Mouse (Mus musculus) adipocyte (in vitro differentiated cells): ENCODE data around the gene Psme3.

Experiments used
- DNase-seq: peaks from one replicate; pipeline ENCODE4 v3.0.0-alpha.2; 2016; ENCODE audit warnings: low spot score

Gene Psme3

DNA sequence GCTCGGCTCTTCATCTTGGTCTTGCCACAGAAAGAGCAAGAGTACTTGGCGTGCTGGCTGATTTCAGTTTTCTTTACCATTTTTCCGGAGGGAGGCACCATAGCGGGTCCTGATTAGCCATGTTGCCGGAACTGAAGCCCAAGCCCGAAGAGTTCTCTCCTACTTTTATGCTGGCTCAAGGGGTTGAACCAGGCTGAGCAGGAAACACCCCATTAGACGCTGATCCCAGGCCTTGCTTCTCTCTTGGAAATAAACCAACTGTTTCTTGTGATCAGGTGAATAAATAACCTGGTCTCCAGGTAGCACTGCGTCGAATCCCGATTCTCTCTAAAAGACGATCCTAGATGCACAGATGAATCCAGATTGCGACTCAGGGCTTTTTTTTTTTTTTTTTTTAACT is 37.4 kb downstream of the Psme3 start:
- no peak for DNase-seq

DNA sequence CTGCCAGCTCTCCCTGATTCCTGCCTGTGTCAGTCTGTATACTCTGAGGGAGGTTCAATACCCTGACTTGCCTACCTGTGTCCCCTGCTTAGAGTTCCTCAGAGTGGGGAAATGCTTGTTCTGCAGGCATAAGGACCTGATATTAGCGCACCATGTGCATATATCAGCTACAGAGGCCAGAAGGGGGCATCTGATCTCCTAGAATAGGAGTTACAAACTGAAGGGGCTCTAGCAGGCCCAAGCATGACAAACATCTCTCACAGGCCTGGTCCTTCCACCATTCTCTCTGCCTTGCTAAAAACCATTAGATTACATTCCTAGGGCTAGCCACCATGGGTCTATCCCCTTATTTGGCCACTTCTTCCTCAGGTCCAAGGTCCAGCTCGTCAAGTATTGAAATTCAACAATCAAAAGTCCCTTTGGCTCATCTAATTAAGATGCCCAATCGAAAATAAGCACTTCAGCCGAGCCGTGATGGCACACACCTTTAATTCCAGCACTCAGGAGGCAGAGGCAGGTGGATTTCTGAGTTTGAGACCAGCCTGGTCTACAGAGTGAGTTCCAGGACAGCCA is 38.5 kb downstream of the Psme3 start:
- DNase-seq = no peak

DNA sequence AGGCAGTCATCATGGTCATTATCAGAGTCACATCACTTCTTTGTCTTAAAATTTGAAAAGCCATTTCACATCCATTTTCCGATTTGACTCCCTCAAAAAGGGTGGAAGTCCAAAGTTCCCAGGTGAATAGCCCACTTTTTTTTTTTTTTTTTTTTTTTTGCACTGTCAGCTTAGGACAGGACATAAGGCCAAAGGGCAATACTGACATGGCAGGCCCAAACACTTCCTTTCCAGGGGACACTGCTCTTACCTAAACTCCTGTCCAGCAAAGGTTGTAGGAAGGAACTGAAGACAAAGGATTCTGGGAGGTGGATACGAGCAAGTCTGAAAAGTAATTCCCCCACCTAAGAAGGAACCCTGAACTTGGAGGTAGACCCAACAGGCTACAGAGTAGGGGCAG is 39.9 kb downstream of the Psme3 start:
- DNase-seq = no peak

DNA sequence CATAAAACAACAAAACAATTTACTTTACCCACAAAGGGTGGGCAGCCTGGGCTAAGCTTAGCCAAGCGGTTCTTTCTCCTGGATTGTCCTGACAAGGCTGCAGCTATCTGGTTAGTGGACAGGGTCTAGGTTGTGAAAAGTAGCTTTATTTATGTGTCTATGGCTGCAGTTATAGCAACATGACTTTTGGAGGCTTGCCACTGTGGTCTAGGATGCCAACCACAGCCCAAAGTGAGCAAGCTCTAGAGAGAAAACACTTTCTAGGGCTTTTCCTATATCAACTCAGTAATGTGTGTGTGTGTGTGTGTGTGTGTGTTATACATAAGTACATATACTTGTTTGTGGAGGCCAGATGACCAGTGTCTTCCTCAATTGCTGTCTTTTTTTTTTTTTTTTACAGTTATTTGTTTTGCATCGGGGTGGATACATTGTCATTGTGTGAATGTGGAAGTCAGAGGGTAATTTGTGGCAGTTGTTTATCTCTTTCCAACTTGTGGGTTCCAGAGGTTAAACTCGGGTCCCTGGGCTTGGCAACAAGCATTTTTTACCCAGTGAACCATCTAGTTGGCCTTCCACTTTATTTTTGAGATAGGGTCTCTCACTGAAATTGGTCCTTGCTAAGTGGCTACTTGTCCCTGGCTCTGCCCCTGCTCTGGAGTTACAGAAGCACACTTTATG is 41.6 kb downstream of the Psme3 start:
- peak; percentile 86 for DNase-seq

DNA sequence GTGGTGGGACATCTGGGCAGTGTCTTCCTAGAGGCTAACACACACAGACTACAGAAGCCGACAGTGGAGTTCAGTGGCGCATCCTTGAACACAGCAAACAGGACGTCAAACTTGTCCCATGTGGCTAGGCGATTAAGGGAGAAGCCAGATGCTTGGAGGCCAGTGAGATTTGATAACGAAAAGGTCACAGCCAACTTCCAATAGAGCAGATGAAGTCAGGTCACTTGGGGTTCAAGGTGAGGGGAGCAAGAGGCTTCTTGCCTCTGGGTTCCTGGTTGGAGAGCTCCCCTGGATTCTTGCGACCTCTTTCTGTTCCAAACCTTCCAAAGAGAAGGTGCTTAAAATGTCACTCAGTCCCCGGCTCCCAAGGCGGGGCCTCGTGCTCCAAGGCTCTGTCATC is 43.8 kb downstream of the Psme3 start:
- no peak for DNase-seq

DNA sequence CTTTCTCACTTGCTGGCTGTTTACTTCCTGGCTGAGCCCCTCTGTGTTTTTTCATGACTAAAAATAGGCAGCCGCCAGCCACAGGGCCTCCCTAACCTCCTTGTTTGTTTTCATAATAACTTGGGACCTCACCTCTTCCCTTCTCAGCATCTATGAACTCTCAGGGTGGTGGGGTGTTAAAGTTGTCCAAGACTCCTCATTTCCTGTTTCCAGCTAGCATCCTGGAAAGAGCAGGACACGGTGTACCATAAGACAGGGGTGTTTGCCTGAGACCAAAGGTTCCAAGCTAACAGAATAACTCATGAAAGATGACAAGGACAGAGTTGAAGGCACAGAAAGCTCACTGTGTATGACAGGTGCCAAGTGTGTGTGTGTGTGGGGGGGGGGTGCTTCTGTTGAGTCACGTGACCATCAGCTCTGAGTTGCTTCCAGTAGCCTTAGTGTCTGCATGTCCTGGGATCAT is 44.7 kb downstream of the Psme3 start:
- peak; percentile 85 for DNase-seq

DNA sequence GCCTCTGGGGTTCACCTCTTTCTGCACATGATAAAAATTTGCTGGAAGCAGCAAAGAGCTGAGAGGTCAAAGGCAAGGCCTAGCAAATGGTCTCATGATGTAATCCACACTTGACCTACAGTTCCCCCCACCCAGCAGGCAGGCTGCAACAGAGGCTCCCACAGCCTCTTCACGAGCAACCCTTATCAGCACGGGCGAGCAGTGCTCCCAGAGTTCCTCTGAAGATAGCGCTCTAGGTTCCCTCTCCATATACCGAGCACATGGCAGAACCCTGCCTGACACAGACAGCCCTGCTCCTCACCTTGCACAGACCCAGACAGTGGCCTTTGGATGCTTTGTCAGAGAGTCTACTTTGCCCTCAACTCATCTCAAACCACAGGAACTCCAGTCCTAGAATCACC is 48.5 kb downstream of the Psme3 start:
- DNase-seq = peak; percentile 66

DNA sequence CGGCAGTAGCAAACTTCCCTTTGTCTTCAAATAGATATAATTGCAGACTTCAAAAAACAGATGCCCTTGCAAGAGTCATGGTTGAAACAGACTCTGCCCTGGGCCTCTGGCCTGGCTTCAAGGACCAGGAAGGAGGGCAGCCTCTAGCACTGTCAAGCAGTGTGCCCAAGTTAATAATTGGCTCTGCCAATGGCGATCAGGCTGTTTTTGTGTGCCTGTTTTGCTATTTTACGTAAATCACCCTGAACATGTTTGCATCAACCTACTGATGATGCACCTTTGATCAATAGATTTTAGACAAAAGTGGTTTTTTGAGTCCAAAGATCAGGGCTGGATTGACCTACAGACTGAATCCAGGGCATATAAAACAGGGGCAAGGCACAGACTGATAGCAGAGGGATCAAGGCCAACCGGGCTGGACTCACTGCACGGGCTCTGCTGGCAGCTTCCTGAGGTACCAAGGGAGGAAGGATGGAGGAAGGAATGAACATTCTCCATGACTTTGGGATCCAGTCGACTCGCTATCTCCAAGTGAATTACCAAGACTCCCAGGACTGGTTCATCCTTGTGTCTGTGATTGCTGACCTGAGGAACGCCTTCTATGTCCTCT is 51.4 kb downstream of the Psme3 start, which contains the start of gene G6pc:
G6pc (plus strand) TSS at position 236 of the 610 bp plus-strand sequence.
- DNase-seq = no peak

DNA sequence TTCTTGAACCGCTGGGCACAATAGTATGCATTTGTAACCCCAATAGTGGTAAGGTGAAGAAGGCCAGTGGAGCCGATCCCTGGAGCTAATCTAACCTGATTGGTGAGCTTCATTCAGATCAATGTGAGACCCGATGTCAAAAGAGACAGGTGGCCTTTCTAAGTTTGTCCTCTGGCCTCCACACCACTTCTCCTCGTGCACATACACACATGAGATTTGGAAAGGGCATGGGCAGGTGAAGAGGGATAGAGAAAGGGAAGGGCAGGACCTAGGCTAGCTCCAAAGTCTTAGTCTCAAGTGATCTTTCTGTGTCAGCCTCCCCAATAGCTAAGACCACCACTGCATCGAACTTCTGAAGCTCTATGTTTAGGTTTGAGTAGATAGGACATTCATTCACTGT is 54.1 kb downstream of the Psme3 start:
- DNase-seq = no peak
